Mouse (Mus musculus) left cerebral cortex, adult 8-10 months (tissue): ENCODE results near the gene Erbin. TPM values are rescaled to one million over a fixed set of nuclear protein-coding genes. Genes with fewer than 3 reads are reported as not detected.

Source experiments
- DNase-seq, 2 experiments: peaks; one replicate each; pipeline ENCODE4 v3.0.0; 2022; ENCODE audit warnings: low spot score in 2 of 2
- total RNA-seq, 4 experiments: library from RNA; stranded (reverse); gene quantifications; 2 replicates each; pipeline ENCODE4 v1.2.4; 2022

Gene Erbin
- total RNA-seq, 4 experiments from 2014 or later = 66.6 to 76.6 (median 69.4) TPM

DNA sequence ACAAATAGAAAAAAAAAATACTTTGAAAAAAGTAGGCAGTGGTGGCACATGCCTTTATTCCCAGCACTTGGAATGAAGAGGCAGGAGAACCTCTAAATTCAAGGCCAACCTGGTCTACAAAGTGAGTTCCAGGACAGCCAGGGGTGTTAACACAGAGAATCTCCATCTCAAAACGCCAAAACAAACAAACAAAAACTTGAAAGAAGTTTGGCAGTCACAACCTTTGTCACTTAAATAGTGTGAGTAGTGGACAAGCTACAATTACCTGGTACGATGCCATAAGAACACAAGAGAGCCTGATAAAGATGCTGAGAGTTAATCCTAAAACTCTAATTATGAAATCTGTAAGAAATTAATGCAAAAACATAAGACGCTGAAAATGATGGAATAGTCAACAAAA lies 8.0 kb downstream of the Erbin start:
- DNase-seq = no peak

DNA sequence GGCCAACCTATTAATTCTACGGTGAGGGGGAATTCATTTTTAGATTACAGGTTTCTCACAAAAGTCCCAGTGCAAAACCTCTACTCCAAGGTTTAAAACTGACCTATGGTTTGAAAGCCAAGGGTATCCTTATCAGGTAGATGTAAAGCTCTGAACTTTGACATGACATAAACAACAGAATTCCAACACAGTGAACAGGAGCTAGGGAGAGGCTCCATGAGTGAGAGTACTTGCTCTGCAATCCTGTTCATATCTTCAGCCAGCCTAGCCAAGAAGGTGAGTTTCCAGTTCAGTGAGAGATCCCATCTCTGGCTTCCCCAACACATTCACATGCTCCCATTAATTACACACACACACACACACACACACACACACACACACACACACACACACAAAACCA lies 9.7 kb downstream of the Erbin start:
- DNase-seq = no peak

DNA sequence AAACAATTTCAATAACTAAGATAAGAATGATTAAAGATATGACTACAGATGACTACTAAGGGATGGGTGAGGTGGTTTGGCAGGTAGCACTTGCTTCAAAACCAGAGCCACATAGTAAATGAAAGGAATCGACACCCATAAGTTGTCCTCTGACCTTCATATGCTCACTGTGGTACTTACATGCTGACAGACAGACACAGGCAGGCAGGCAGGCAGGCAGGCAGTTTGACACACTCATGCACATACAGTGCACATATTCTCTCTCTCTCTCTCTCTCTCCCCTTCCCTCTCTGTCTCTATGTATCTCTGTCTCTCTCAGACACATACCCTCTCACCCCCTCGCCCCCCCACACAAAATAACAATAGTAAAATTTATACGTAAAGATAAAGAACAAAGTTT lies 10.4 kb downstream of the Erbin start:
- no peak for DNase-seq

DNA sequence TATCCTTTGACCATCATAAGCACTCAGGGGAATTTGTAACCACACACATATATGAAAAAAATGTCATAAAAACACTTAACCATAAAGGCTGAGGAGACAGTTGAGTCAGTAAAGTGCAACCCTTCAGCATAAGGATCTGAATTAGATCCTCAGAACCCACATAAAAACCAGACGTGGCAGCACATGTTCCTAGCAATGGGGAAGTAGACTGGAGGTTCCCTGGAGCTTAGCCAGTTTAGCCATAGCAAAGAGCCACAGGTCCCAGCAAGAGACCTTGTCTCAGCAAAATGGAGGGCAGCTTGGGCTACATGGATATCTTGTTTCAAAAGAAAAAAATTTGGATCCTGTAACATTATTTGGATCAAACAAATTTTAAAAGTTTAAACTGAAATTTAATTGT lies 20.3 kb downstream of the Erbin start:
- no peak for DNase-seq

DNA sequence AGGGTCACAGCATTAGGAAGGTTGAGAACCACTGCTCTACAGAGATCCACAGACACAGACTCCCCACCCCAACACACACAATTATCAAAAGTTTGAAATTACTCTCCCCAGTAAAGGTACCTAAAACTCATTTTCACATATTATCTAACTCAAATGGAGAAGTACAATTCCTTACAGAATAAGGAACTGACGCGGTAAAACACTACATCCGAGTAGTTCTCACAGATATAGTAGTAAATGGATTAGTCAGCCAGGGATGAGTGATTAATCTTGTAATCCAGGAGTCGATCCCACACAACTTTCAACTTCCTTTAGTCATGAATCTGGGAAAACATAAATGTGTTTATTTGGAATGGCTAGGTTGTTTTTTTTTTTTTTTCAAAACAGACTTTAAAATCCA lies 22.7 kb downstream of the Erbin start:
- no peak for DNase-seq

DNA sequence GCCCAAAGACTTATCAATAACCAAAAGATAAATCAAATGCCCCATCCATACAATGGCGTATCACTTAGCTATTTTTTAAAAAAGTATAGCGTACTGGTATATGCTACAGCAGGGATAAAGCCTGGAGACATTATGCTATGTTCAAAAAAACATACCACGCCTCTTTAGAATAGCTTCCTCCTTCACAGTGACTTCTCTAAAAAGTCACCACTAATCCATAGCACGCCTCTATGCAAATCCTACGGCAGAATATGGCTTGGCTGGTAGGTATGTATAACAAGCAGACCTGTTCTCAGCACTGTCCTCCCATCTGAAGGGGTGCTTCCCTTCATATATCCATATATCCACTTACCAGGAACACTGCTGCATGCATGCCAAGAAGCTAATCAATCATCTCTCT lies 27.2 kb downstream of the Erbin start:
- DNase-seq = no peak

DNA sequence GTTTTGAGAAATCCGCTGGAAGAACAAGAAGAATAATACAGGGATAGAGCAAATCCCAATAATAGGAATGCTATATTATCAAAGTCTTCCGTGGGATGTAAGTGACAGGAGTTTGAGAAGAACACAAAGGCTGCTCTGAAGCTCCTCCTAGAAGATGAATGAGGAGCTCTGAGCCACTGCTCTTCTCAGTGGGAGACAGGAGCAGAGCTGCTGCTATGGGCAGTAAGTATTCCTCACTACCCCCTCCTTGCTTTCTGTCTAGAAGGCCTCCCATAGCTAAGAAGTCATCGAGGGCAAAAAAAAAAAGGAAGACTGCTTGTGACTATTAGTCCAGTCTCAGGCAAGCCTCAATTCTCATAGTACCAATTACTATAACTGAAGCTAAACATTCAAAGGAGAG lies 30.3 kb downstream of the Erbin start:
- DNase-seq = no peak

DNA sequence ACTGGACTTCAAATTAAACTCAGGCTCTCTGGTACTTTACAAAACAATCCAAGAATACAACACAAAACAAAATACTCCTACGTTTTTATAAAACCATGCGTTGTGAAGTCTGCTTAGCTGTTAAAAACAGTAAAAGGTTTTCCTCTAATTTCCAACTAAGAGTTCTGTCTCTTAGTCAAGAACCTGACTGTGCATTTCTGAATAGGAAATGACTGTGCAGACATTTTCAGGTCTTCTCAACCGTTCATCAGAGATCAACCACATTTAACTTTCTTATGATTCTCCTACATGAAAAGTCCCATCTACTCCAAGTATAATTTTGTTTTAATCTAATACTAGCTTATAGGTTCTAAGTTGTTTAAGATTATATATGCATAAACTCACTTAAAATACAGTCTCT lies 33.8 kb downstream of the Erbin start:
- DNase-seq = no peak

DNA sequence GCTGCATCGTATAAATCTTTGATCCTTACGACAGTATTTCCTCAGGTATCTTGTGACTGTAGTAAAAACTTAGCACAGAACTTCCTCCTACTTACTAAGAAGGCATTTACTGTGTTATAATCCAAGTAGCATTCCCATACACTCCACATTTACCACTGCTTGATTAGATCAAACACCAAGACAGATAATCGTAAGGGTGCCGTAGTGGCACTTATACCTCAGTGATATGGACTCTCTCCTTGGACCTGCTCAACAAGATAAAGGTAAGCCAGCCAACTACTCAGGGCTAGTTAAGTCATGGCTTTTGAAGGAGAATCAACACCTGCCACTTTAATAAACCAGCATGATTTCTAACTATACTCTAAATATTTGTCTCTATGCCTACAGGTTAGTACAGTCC lies 39.1 kb downstream of the Erbin start:
- no peak for DNase-seq

DNA sequence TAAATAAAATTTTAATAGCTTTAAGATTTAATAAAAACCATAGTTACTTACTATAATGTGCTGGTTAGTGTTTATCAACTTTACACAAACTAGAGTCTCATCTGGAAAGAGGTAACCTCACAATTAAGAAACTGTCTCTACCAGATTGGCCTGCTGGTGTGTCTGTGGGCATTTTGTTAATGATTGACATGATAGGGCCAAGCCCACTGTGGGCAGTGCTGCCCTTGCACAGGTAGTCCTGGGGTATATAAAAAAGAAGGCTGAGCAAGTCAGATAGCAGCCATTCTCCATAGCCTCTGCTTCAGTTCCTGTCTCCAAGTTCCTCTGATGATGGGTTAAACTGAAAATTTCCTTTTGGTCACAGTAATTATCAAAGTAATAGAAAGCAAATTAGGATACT lies 43.6 kb downstream of the Erbin start:
- DNase-seq = no peak

DNA sequence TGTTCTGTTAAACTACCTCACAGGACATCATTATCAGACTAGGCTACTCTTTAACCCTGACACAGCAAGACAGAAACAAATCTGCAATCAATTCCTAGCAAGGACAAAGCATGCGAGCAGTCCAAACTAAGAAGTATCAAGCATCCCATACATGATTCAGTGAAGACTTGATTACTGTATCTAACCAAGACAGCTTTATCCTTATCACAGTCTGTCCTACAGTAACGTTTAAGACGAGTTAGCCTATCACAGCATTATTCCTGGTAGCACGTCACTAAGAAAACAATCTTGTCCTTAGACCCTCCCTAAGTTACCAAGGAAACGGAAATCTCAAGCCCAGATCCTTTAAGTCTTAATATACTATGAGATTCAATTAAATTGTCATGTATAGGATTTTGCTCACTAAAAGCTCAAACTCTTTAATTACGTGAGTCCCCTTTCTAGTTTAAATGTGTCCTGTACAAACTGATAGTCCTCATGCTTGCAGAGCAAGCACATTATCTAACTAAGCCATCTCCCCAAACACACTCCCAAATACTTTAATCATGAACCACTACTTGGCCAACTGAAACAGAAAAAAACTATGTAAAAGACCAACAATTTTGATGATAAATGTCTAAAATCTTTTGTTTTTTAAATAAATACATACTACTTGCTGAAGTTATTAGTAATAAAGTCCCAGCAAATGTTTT lies 44.3 kb downstream of the Erbin start:
- DNase-seq = no peak

DNA sequence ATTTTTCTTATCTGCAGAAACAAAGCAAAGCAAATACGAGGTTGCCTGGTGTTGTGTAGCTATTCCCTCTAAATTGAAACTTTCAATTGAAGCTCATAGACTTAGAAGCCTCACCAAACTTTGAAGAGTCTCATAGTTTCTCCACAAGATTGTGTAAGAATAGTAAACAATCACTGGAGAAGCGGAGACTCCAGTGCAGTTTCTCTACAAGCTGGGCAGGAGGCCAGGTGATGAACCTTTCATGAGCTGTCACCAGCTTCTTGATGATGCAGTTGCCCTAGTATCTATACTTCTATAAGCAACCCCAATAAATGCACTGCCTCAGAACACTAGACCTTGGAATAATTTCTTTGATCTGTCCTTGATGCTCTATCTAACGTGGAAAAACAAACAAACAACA lies 49.5 kb downstream of the Erbin start:
- DNase-seq = no peak

DNA sequence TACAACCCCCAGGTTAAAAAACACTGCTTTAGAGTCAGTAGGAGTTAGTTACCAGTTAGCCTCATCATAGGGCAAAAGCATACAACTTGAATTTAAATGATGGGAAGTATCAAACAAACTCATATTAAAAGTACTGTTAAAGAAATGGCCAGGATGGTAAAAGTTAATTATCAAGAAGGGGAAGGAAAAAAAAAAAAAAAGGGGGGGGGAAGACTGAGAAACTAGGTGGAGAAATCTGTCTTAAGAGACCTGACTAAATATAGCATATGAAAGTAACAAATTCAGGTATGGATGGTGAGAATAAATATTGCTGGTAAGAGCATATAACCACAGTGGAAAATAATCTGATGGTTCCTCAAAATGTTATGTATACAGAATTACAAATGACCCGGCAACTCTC lies 50.2 kb downstream of the Erbin start:
- DNase-seq = no peak

DNA sequence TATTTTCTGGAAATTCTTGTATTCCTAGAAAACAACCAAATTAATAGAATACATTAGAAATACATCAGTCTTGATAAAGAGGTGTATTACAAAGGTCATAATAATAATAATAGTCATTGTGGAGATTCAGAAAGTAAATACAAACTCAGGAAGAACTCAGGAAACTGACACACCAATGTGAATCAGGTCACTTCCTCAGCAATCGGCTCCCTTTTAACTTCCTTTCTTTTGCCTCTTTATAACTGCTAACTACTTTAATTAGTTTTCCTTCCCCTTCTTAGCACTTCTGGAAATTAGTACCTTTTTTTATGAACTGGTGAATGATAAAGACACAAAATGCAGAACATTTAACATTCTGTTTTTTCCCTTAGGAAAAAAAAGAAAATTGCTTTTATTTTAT lies 51.4 kb downstream of the Erbin start:
- no peak for DNase-seq

DNA sequence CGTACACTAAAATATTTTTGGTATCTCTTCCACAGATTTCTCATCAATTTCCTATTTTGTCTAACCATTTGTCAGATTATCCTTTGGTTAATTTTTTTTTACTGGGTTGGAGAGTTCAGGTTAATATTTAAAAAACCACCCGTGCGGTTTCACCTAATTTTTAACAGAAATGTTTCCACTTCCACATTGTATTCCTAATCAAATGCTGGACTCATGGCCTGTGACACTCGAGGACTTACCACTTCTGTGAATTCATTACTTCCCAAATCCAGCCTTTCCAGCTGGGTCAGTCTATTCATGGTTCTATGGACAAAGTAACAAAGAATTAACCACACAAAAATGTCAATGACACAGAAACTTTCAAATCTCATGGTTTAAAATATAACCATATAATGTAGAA lies 58.3 kb downstream of the Erbin start:
- DNase-seq = no peak

DNA sequence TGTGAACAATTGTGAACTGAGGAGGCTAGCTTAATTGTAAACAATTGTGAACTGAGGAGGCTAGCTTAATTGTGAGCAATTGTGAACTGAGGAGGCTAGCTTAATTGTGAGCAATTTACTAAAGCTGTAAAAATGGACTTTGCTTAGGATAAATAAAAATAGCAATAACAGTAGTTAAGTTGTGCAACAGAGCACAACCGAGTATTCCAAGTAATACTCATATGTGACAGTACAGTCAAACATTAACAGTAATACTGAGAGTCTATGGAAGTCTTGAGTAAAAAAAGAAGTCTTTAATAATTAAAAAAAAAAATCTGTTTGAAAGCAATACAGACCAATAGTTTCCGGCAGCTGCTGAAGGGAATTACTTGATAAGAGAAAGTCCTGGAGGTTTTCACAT lies 61.3 kb downstream of the Erbin start:
- no peak for DNase-seq

DNA sequence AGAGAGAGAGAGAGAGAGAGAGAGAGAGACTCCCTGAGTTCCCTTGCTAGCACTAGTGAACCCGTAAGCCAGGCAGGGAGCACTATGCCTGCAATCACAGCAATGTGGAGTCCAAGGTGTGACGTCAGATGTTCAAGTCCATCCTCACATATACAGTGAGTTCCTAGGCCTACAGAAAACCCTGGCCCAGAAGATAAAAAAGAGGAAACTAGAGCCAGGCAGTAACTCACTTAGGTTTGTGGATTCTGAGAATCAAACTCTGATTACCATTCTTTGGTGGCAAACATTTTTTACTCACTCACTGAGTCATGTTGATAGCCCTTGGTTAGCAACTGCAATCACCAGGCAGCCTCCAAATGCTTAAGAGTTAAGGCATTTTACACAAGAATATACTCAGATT lies 72.7 kb downstream of the Erbin start:
- no peak for DNase-seq

DNA sequence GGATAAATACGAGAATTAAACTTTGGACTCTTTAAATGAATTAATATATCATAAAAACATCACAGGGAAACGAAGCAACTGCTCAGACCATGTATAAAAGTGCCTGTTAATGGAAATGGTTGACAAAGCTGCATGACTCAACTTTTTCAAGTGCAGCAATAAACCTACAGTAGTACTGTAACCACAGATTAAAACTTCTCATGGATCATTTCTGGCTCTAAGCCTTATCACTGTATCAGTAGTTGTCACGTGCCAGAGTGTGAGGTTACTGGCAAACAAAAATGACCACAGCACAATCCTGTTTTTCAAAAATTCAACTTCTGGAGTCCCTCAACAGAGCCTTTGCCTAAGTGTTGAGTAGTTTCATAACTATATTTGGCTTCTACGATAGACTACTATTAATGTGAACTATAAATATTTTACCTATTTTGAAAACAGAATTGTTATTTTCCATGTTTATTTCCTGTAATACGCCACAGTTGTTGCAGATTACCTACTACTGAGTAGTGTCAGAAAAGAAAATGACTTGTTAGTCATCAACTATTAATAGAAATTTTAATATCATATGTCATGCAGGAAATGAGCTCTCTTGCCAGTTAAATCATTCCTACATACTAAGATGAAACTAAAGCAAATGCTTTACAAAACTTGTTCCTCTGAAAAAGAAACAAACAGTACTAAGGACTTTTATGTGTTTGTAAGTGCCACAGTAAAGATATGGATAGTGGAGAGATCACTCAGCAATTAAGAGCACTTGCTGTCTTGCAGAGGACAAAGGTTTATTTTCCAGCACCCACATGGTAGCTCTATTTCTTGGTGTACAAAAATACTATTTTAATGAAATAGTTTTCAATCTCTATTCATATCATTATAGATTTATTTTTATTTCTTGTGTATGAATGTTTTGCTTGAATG lies 78.8 kb downstream of the Erbin start:
- DNase-seq = no peak

DNA sequence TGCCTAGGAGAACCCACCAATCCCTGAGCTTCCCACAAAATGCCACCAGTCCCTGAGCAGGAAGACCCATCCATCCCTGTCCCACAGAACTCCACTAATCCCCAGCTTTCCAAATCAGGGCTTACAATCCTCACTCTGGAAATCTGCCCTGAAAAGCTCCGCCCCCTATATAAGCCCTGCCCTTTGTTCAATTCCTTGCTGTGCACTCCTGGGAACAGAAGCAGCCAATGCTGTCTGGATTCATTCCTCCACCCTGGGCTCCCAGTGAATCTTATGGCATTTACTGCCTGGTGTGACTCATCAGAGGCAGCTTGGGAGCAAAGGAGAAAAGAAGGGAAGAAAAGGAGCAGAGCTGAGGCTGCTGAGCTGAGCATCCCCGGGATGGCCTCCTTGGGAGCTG lies 81.7 kb downstream of the Erbin start:
- DNase-seq = no peak

DNA sequence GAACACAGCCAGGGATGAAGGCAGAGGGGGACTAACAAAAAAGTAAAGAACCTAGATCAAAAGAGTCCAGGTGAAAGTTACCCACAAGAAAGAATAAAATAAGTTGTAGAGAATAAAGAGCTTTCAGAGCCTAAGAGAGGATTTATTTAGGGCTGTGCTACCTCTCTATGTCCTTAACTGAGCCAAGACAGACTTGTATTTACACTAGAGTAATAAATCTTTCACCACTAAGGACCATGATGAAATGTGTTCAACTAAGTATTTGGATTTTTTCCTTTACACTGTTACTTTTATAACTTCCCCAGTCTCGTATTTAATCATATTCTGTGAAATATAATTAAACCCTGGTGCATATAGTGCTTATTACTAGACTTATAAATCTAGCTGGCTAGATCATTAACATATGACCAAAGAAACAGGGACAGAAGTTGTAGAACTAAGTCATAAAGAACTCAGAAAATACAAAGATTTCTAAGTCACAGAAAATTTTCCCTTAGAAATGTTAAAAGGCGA lies 90.6 kb downstream of the Erbin start:
- no peak for DNase-seq

DNA sequence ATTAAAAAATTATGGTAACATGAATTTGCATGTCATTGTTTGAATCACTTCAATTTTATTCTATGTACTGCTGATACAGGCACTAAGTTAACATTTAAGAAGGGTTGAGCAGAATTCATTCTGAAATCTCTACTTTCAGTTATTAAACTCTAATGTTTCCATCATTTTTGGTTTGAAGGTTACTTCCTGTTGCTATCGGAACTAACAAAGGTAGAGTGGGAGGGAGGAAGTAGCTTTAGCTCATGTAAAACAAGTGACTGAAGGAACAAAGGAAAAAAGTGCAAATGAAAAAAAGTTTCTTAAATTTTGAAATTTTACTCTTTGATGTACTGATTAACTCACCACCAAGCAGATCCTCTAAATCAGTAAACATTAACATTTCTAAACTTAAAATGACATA lies 98.0 kb downstream of the Erbin start:
- DNase-seq = no peak

DNA sequence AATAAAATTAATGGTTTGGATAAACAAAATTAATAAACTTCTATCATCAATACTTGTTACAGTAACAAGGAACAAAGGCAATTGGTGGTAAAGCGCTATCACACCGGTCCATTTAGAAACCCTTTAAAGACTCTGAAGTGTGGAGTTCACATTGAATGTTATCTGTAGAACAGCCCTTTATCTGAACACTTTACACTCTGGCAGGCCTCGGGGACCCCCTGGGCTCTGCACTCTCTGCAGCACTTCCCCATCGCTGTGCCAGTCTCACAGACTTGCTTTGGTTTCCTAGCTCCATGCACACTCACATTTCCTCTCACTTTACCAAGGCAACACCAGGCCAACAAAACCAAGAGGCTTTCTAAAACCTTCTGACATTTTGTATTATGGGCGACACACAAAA lies 100.9 kb downstream of the Erbin start:
- DNase-seq = no peak

DNA sequence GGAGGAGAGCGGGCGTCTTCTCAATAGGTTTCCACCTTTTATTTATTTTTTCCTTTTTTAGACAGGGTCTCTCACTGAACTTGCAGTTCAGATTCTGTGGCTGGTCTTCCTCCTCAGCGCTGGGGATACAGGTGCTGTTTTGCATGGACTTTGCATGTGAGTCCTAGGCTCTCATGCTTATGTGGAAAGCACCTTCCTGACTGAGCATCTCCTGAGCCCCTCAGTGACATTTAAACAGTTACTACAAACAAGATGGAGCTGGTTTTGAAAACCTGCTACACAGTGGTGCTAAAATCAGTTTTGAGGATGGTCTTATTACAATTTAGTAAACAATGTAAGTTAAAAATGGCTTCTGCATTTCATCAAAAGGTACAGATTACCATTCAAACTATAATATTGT lies 102.4 kb downstream of the Erbin start:
- no peak for DNase-seq
